Mouse (Mus musculus) forebrain, embryonic 11.5 days (tissue): ENCODE results near the gene Fndc10. TPM values are rescaled to one million over a fixed set of nuclear protein-coding genes. Genes with fewer than 3 reads are reported as not detected.
"Not testable (repeated sequence)": the region's sequence is repeated elsewhere in the genome, so short reads cannot be mapped to it uniquely, and the experiment has no call there.

ENCODE experiments used
- ATAC-seq: fragments of 200-750 bp; cut with Nextera tagmentation; replicated peaks from 2 replicates; pipeline ENCODE4 v1.8.0; 2017; ENCODE audit warnings: moderate TSS enrichment; ENCODE audit not compliant: low FRiP score
- DNase-seq: peaks from one replicate; pipeline ENCODE4 v3.0.0-alpha.2; 2017; ENCODE audit warnings: low spot score
- H3K27ac ChIP-seq: fragments of 300-500 bp; sonication (generic); 2 replicates; pipeline ENCODE4 v1.5.1; 2014; ENCODE audit warnings: low read depth, low read length
- H3K27me3 ChIP-seq: fragments of 300-500 bp; sonication (generic); 2 replicates; pipeline ENCODE4 v1.6.1; 2014; ENCODE audit warnings: mild to moderate bottlenecking, low read length, mixed read lengths; ENCODE audit not compliant: control insufficient read depth, insufficient read depth
- H3K36me3 ChIP-seq: fragments of 300-500 bp; sonication (generic); 2 replicates; pipeline ENCODE4 v1.6.1; 2014; ENCODE audit warnings: mild to moderate bottlenecking, low read length, moderate library complexity, mixed read lengths; ENCODE audit not compliant: control insufficient read depth, insufficient read depth
- H3K4me1 ChIP-seq: fragments of 300-500 bp; sonication (generic); replicated peaks from 2 replicates; pipeline ENCODE4 v1.6.1; 2014; ENCODE audit warnings: low read length, mixed read lengths; ENCODE audit not compliant: control insufficient read depth, insufficient read depth
- H3K4me2 ChIP-seq: fragments of 300-500 bp; sonication (generic); 2 replicates; pipeline ENCODE4 v1.6.1; 2014; ENCODE audit warnings: low read depth, mild to moderate bottlenecking, low read length, moderate library complexity, mixed read lengths; ENCODE audit not compliant: severe bottlenecking
- H3K4me3 ChIP-seq: fragments of 300-500 bp; sonication (generic); 2 replicates; pipeline ENCODE4 v1.5.1; 2014; ENCODE audit warnings: low read depth, low read length
- H3K9ac ChIP-seq: fragments of 300-500 bp; sonication (generic); 2 replicates; pipeline ENCODE4 v1.6.1; 2014; ENCODE audit warnings: low read length
- H3K9me3 ChIP-seq: fragments of 300-500 bp; sonication (generic); 2 replicates; pipeline ENCODE4 v1.6.1; 2016; ENCODE audit warnings: low read length, mixed read lengths; ENCODE audit not compliant: control insufficient read depth
- WGBS: fragments of 180-500 bp; shearing (Covaris S2); extraction: QIAGEN DNeasy Blood & Tissue Kit; methylation state at CpG from one replicate; pipeline ENCODE4 v1.1.7; 2014; 5-methylcytosine and 5-hydroxymethylcytosine counted together
- polyA plus RNA-seq: library from polyadenylated mRNA; unstranded; fragments of >200 nt; fragmentation: Nextera tagmentation; extraction: Ambion mirVana; gene quantifications from 2 replicates; pipeline ENCODE4 v1.2.1, GENCODE M21; 2014

The Fndc10 gene
- polyA plus RNA-seq, result 2.3 and 2.9 TPM in 2 replicates

GRCm38 (mm10) chr4:155694111-155694481 lies at the start of gene Fndc10:
Fndc10 (plus strand) TSS chr4:155694342.
- DNase-seq, result peak; percentile 81
- Histone ChIP-seq H3K27ac (no peak within 1 kb of the TSS), H3K4me3 (peak within 1 kb of the TSS; percentile 71), H3K27me3 (peaks cover 7% of the 10 kb centered on the region; the same call in 1 of the 2 replicates), H3K36me3 (no peaks in the 10 kb centered on the region), H3K9ac (peak within 1 kb of the TSS; percentile 69), H3K4me2 (peak within 1 kb of the TSS; percentile 63), H3K4me1 (0 out of 2 replicates have a peak, but pooled peaks cover 4% of the 10 kb centered on the region), H3K9me3 (no peaks in the 10 kb centered on the region)
- ATAC-seq, result peak; percentile 70
- under 1% methylated on average over 46 of the region's 47 CpGs for WGBS

GRCm38 (mm10) chr4:155645308-155645707 lies 48.8 kb upstream of the Fndc10 start, which contains the start of gene Gm10563:
Gm10563 (minus strand) TSS chr4:155645408.
- not testable (repeated sequence) for H3K4me2 ChIP-seq, H3K27me3 ChIP-seq, H3K4me1 ChIP-seq, DNase-seq, H3K9me3 ChIP-seq, H3K4me3 ChIP-seq, H3K9ac ChIP-seq, H3K27ac ChIP-seq, ATAC-seq
- peaks cover 18% of the 10 kb centered on the region for H3K36me3 ChIP-seq
- WGBS, result 94% methylated on average over 2 of the region's 2 CpGs

DNA sequence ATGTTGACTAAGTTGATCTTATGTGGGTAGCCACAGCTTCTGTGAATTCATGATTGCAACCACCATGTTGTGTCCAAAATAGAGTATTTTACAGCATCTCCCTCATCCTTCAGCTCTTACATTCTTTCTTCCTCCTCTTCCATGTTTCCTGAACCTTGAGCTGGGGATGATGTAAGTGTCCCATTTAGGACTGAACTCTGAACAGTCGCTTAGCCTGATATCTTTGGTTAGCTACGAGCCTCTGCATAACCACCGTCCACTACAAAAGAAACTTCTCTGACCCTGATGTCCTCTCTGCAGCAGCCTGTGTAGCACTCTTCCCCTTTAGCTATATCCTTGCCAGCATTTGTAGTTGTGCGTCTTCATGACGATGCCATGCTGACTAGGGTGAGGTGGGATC lies 48.4 kb upstream of the Fndc10 start:
- H3K9me3 ChIP-seq, result no peaks in the 10 kb centered on the region
- no peak overlapping the region for H3K9ac ChIP-seq
- no peak overlapping the region for H3K4me3 ChIP-seq
- no peak overlapping the region for H3K27ac ChIP-seq
- no peak overlapping the region for H3K4me2 ChIP-seq
- no peak for DNase-seq
- no peaks in the 10 kb centered on the region for H3K27me3 ChIP-seq
- no peaks in the 10 kb centered on the region for H3K4me1 ChIP-seq
- peaks cover 16% of the 10 kb centered on the region for H3K36me3 ChIP-seq
- no peak for ATAC-seq
- WGBS, result 94% methylated on average over 5 of the region's 5 CpGs

DNA sequence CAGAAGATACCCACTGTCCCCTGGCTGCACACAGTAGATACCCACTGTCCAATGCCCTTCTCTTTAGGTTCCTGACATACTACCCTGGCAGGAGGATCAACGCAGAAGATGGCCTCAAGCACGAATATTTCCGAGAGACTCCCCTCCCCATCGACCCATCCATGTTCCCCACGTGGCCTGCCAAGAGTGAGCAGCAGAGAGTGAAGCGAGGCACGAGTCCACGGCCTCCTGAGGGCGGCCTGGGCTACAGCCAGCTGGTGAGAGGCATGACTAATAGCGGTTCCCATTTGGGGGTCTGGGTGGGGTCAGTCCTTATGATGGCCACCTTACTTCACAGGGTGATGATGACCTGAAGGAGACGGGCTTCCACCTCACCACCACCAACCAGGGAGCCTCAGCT lies 44.8 kb upstream of the Fndc10 start:
- Histone ChIP-seq H3K9ac (no peak overlapping the region), H3K27me3 (peaks cover 32% of the 10 kb centered on the region), H3K4me1 (peaks cover 12% of the 10 kb centered on the region), H3K9me3 (no peaks in the 10 kb centered on the region), H3K4me3 (no peak overlapping the region), H3K36me3 (peaks cover 7% of the 10 kb centered on the region), H3K27ac (no peak overlapping the region), H3K4me2 (no peak overlapping the region)
- no peak for ATAC-seq
- no peak for DNase-seq
- WGBS, result 92% methylated on average over 11 of the region's 11 CpGs

- H3K36me3 ChIP-seq, result peaks cover 7% of the 10 kb centered on the region
Measured at GRCm38 (mm10) chr4:155651553-155652269, 42.4 kb upstream of the Fndc10 start.

DNA sequence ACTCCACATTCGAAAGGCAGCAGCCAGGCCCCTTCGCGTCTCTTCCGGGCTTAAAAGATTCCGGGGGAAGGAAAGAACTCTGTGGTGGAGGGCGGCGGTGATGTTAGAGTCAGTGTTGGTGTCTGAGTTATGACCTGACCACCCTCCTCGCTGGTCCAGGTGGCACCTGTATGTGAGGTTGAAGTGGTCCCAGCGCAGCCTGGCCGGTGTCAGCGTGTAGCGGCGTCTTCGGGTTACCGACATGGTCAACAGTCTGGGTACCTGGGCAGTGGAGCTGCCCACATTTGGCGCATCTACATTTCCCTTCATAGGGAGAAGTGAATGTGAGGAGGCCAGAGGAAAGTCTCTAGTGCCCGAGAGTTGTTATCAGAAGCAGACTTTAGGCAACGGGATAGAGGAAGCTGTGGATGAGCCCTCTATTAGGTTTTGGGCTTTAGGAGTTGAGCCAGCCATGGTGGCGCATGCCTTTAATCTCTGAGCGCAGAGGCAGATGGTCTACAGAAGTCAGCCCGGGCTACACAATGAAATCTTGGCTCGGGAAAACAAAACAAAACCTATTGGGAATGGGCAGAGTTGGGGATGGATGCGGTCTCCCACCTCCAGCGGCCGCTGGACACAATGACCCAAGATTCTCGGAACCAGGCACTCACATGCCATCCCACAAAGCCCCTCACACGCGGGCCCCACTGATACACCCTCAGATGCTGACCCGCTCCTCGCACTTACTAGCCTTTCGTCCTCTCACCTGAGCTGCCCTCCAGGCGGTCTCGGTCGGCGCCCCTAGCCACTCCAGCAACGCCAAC lies 41.7 kb upstream of the Fndc10 start:
- 0 out of 2 replicates have a peak, but pooled peaks have one; percentile 1 for ATAC-seq
- peak overlapping the region; percentile 30 for H3K4me3 ChIP-seq
- H3K27ac ChIP-seq, result no peak overlapping the region
- peaks cover 18% of the 10 kb centered on the region for H3K4me1 ChIP-seq
- H3K4me2 ChIP-seq, result peak overlapping the region; percentile 59
- peaks cover 7% of the 10 kb centered on the region for H3K36me3 ChIP-seq
- H3K9me3 ChIP-seq, result no peaks in the 10 kb centered on the region
- peaks cover 50% of the 10 kb centered on the region for H3K27me3 ChIP-seq
- H3K9ac ChIP-seq, result peak overlapping the region; percentile 53
- WGBS, result 19% methylated on average over 36 of the region's 36 CpGs
- no peak for DNase-seq

More at GRCm38 (mm10) chr4:155651553-155652269, 42.4 kb upstream of the Fndc10 start:
- Histone ChIP-seq H3K4me1 (peaks cover 18% of the 10 kb centered on the region), H3K9me3 (no peaks in the 10 kb centered on the region), H3K4me3 (no peak overlapping the region), H3K9ac (no peak overlapping the region), H3K4me2 (no peak overlapping the region), H3K27me3 (peaks cover 50% of the 10 kb centered on the region), H3K27ac (no peak overlapping the region)
- DNase-seq (no peak), ATAC-seq (no peak)
- WGBS, result 65% methylated on average over 15 of the region's 15 CpGs

- Histone ChIP-seq H3K27me3 (peaks cover 50% of the 10 kb centered on the region), H3K9ac (peak within 1 kb of the TSS; percentile 53), H3K4me1 (peaks cover 18% of the 10 kb centered on the region), H3K36me3 (peaks cover 7% of the 10 kb centered on the region), H3K9me3 (no peaks in the 10 kb centered on the region), H3K27ac (no peak within 1 kb of the TSS), H3K4me3 (peak within 1 kb of the TSS; percentile 32), H3K4me2 (peak within 1 kb of the TSS; percentile 59)
- peak; percentile 57; the same call in 1 of the 2 replicates for ATAC-seq
- WGBS, result under 1% methylated on average over 33 of the region's 33 CpGs
- peak; percentile 80 for DNase-seq
Measured at GRCm38 (mm10) chr4:155653086-155653450, 41.1 kb upstream of the Fndc10 start, which contains the start of gene Mmp23. Mmp23 (minus strand) TSS chr4:155653384.

DNA sequence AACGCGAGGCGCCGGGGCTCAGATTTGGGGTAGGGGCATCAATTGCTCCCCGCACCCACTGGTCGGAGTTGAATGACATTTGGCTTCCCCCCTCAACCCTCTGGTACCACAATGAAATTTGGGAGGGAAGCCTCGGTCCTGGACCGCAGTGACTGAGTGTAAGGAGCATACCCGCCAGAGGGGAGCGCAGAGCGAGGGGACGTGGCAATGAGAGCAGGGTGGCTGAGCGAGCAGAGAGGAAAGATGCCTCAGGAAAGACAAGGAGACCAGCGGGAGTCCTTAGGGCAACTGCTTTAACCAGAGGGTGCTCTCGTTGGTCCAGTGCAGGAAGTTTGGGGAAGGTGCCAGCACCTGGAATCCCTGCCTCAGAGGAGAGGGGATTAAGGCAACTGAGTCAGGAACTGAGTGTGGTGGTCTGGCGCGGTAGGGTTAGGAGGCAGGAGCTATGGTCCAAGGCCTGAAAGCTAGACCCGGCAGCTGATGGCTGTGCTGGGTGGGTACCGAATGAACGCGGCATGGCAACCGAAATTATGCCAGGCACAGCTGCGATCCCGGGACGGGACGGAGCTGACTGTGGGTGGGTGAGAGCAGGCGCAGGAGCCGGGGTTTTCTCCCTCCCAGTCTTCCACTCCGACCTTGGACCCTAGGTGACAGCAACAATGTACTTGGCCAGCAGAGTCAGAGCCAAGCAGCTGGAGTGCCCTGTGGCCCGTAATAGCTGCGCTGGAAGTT lies 40.5 kb upstream of the Fndc10 start:
- peak; percentile 52; the same call in 1 of the 2 replicates for ATAC-seq
- Histone ChIP-seq H3K36me3 (peaks cover 2% of the 10 kb centered on the region), H3K27ac (no peak overlapping the region)

More for the DNA sequence above, 40.5 kb upstream of the Fndc10 start:
- Histone ChIP-seq H3K27me3 (peaks cover 50% of the 10 kb centered on the region), H3K9me3 (no peaks in the 10 kb centered on the region), H3K4me3 (peak overlapping the region; percentile 30), H3K9ac (peak overlapping the region; percentile 53), H3K4me2 (peak overlapping the region; percentile 59), H3K4me1 (peaks cover 18% of the 10 kb centered on the region)
- WGBS, result 1% methylated on average over 31 of the region's 31 CpGs
- DNase-seq, result peak; percentile 70
